Mouse (Mus musculus): ENCODE results near the gene Lsamp.

Gene Lsamp

DNA sequence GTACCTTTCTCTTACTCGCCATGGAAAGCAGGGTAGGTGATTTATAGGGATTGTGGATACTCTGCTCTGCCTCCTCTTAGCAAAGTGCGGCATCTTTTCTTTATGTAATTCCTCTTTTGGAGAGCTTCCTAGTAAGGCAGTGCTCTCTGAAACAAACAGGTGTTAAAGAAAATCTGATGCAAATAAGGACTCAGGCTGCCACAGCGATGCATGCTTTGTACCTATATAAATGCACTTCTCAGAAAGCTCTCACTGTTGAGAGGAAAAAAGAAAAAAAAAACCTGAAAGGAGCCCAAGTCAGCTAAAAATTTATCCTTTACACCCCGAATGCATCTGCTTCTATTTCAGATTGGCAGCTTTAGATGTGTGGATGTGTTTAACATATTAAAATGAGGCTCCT lies 2095.4 kb downstream of the Lsamp start:
- no peak for DNase-seq (ENCODE audit: low spot score)

GRCm38 (mm10) chr16:42081611-42082010 lies 2097.4 kb downstream of the Lsamp start:
- DNase-seq (ENCODE audit: low spot score) = no peak

GRCm38 (mm10) chr16:42097510-42097909 lies 2113.3 kb downstream of the Lsamp start:
- no peak for DNase-seq (ENCODE audit: low spot score)

DNA sequence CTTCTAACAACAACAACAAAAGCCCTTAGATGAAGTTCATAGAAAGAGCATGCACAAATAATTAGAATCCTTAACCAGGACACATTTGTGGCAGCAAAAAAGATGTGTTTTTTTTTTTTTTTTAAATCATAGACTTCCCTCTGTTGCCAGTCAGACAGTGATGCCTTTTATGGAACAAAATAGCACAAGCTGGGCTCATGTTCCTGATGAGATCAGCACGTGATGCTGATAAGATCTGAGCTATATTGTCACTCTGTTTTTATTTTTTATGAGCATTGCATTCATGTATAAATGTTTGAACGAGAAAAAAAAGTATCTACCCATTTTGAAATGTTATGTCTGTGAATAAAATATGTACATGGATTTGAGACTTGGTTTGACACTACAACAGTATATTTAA lies 2118.0 kb downstream of the Lsamp start:
- no peak for DNase-seq (ENCODE audit: low spot score)

DNA sequence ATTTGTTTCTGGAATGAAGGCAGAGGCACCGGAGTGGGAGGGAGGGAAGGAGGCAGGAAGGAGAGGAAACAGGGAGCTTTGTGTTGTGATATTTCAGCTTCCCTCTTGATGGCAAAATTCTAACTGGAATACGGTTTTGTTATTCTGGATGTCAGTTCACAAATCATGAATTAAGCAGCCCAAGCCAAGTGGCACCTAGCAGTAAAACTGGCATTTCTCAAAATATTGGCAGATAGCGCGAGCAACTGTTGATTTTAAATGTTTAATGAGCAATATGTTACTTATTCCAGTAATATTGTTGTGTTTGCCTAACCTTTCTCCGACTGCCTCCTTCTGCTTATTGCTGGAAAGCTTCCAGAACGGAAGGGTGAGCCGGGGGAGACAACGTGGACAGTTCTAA lies 2118.5 kb downstream of the Lsamp start:
- no peak for DNase-seq (ENCODE audit: low spot score)

DNA sequence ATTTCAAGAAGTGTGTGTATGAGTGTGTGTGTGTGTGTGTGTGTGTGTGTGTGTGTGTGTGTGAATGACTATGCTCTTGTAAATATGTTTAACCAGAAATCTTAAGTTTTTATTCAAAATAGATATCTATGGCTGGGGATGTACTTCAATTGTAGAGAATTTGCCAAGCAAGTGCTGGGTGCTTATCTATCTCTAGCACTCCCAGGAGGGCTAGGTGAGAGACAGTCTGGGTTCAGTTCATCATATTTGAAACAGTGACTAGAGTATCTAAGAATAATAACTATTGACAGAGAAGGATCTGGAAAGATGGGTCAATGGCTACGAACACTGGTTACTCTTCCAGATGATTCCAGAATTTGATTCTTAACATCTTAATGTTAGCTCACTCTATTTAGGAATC lies 2128.1 kb downstream of the Lsamp start:
- DNase-seq (ENCODE audit: low spot score) = no peak

DNA sequence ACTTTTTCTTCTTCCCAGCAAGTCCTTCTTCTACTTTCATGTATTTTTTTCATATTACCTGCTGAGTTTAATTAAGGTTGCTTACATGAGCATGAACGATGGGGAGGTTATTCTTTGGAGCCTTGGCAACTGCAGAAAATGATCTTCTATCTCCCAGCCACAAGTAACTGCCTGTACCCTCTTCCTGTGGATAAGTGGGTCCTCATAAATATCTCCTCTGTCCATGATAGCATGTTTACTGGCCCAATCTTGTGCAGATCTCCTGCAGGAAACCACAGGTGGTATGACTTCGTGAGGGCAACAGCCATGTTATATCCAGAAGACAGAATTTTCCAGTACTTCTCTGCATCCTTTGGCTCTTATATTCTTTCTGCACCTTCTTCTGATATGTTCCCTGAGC lies 2129.1 kb downstream of the Lsamp start:
- DNase-seq (ENCODE audit: low spot score) = no peak

GRCm38 (mm10) chr16:42121788-42122187 lies 2137.6 kb downstream of the Lsamp start:
- DNase-seq (ENCODE audit: low spot score) = no peak

GRCm38 (mm10) chr16:42123826-42124225 lies 2139.7 kb downstream of the Lsamp start:
- no peak for DNase-seq (ENCODE audit: low spot score)

DNA sequence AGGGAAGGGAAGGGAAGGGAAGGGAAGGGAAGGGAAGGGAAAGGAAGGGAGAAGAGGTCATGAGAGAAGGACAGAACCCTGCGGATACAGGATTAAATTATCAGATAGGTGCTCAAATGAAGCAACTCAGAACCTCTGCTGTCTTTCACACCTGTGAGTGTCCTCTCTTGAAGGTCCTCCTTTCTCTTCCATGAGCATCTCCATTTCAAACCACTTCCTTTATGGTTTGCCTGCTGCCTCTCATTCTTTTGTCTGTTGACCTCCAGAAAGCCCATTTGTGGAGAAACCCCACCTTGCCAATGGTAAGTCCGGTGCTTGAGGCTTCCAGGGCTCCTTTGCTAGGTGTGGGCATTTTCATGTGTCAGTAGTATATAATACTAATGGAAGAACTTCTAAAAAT lies 2141.9 kb downstream of the Lsamp start:
- no peak for DNase-seq (ENCODE audit: low spot score)

- no peak for DNase-seq (ENCODE audit: low spot score)
These were observed 2163.0 kb downstream of the Lsamp start for GRCm38 (mm10) chr16:42147164-42147563.

GRCm38 (mm10) chr16:42149216-42149942 lies 2165.2 kb downstream of the Lsamp start:
- DNase-seq (ENCODE audit: low spot score) = no peak

DNA sequence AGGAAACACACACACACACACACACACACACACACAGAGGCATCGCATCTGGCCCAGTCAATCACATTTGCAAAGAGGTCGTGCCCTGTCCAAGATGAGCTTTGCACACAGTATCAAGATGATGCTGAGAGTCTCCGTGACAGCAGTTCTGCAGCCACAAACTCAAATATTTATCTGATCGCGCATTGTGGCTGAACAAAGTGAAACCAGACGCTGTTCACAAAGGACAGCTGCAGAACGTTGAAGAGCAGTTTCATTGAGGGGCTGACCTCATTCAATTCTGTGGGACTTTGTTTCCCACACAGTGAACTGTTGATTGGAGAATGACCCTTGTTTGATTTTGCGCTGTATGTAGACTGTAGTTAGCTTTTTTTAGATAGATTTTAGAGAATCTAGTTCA lies 2168.5 kb downstream of the Lsamp start:
- DNase-seq (ENCODE audit: low spot score) = no peak

- DNase-seq (ENCODE audit: low spot score) = no peak
These were observed 2173.7 kb downstream of the Lsamp start for GRCm38 (mm10) chr16:42157816-42158215.

- DNase-seq (ENCODE audit: low spot score) = peak; percentile 94
These were observed 2180.8 kb downstream of the Lsamp start for GRCm38 (mm10) chr16:42164941-42165340.

- no peak for DNase-seq (ENCODE audit: low spot score)
These were observed 2184.1 kb downstream of the Lsamp start for GRCm38 (mm10) chr16:42168292-42168691.

GRCm38 (mm10) chr16:42169447-42170140 lies 2185.4 kb downstream of the Lsamp start:
- peak; percentile 88 for DNase-seq (ENCODE audit: low spot score)

- DNase-seq (ENCODE audit: low spot score) = peak; percentile 57
These were observed 2188.3 kb downstream of the Lsamp start for GRCm38 (mm10) chr16:42172476-42172875.

DNA sequence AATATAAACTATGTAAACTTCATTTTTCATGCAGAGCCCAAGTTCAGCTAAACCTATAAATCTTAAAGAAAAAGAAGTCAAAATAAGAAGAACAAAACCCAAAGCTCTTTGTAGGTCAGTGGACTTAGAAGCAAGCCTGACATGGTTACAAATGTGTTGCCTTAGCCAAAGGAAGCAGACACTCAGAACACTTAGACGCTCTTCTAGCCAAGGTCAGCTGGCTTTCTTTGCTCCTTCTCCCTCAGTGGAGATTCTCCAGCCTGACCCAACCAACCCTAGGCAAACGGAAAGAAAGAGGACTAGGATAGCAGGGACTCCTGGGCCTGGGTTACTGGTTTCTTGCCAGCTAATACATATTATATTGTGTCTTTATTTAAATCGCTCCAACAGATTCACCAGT lies 2194.7 kb downstream of the Lsamp start:
- DNase-seq (ENCODE audit: low spot score) = no peak

DNA sequence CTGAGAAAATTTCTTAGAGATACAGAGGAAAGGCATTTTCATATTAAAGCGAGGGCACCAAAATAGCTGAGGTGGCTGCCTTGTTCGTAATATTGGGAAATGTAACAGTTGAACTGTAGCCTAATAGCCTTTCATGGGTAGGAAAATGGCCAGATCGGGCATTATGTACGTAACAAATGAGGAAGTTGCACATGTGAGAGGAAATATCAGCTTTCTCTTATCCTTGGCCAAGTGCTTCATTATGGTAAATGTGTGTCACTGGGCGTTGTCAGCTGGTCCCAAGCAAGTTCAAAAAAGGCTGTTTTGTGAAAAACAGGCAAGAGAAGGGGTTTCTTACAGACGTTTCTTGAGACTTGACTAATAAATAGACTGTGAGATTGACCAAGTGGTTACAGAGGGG lies 2195.9 kb downstream of the Lsamp start:
- peak; percentile 21 for DNase-seq (ENCODE audit: low spot score)

DNA sequence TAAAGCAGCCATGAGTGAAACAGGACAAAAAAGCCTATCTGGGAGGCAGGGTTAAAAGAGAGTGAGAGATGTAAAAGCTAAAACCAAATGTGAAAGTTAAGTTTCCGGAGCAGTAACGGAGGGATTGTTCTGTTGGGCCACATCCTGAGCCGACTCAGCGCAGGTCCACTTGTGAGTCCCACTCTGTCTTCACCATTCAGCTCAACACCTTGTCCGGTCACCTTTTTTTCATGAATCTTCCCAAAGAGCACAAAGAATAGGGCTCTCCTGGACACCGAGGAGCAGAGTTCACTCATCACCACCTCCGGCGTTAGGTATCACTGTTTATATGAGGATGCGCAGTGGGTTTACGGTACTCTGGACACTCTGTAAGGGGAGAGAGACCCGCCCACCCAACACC lies 2196.3 kb downstream of the Lsamp start:
- no peak for DNase-seq (ENCODE audit: low spot score)

DNA sequence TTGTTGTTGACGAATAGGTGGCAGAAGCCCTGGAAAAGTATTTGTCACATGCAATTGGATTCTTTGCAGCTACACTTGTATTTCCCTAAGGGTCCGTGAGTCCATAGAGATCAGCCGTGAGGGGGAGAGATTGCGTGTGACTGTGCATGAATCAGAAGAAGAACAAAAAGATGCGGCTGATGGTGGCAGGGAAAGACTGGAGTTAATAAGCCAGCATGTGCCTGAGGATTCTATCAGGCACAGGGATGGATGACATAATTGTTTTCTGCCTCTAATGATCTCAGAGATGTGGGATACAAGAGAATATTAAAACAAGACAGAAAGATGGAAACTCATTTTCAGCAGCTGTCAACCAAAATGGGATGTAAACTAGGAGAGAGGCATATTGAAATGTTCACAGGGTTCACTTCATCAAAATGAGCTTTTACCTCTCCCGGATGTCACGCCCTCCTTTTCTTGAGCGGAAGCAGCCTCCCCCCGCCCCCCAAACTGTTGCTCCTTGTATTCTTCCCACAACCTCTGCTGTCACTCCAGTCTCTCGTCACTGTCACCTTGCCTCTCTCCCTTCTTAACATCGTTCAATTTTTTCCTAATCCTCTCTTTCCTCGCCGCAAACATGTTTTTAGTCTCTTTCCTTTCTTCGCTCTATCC lies 2205.4 kb downstream of the Lsamp start:
- DNase-seq (ENCODE audit: low spot score) = no peak

Measured in adipocyte (in vitro differentiated cells).